Mouse (Mus musculus): ENCODE data around the gene Olfr118. TPM values are rescaled to one million over a fixed set of nuclear protein-coding genes. Genes with fewer than 3 reads are reported as not detected.
"Not testable (repeated sequence)": the region's sequence is repeated elsewhere in the genome, so short reads cannot be mapped to it uniquely, and the experiment has no call there.

The Olfr118 gene
- polyA plus RNA-seq (2015; fragmentation: Nextera tagmentation; extraction: Ambion mirVana), result not detected in 2 replicates

DNA sequence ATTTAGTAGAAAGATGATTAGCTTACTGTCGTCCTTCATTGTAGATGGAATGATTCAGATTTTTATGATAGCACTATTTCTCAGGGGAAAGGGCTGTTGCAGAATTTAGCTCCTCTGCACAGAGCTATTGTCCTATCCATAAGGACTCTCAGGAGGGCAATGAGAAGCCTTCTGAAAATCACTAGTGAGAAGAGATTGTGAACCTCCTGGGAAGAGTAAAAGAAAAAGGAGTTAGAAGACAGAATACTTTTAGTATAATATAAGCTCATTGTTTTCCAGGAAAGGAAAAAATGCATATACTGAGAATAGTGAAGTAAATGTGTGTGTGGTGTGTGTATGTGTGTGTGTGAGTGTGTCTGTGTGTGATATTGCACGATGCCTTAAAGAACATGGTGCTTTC is at the start of gene Olfr118:
TSS of gene Olfr118 (plus strand) at position 301 of the 400 bp plus-strand sequence.
- DNase-seq (no peak), ATAC-seq (ENCODE audit: low read depth) (no peak)
- H3K4me3 ChIP-seq (replicated peaks), result no peak within 1 kb of the TSS

GRCm38 (mm10) chr17:37627009-37627408 is 39.8 kb upstream of the Olfr118 start, which contains the start of the genes Olfr115 and Olfr116:
Gene Olfr115, minus strand, starts transcription at chr17:37627109.
Gene Olfr116, minus strand, starts transcription at chr17:37627199.
- Histone ChIP-seq H3K4me1 (replicated peaks) (no peaks in the 10 kb centered on the region), H3K9me3 (replicated peaks) (peaks cover 3% of the 10 kb centered on the region; the same call in 1 of the 2 replicates), H3K27ac (no peak within 1 kb of the TSS), H3K4me2 (no peak within 1 kb of the TSS), H3K27me3 (no peaks in the 10 kb centered on the region), H3K36me3 (no peaks in the 10 kb centered on the region), H3K4me3 (replicated peaks) (no peak within 1 kb of the TSS), H3K9ac (no peak within 1 kb of the TSS)
- ATAC-seq (ENCODE audit: low read depth), result no peak
- 59% methylated on average over 2 of the region's 2 CpGs for WGBS (ENCODE audit: insufficient replicate concordance)
- no peak for DNase-seq

More for the DNA sequence above, at the start of gene Olfr118:
- 41% methylated on average over 2 of the region's 2 CpGs for WGBS (ENCODE audit: insufficient replicate concordance)
- Histone ChIP-seq H3K36me3 (no peaks in the 10 kb centered on the region), H3K27ac (no peak within 1 kb of the TSS), H3K9ac (no peak within 1 kb of the TSS), H3K27me3 (no peaks in the 10 kb centered on the region), H3K9me3 (replicated peaks) (no peaks in the 10 kb centered on the region), H3K4me2 (no peak within 1 kb of the TSS), H3K4me1 (replicated peaks) (no peaks in the 10 kb centered on the region)

GRCm38 (mm10) chr17:37663682-37664081 is 3.1 kb upstream of the Olfr118 start, which contains the start of gene Olfr117:
Gene Olfr117, minus strand, starts transcription at chr17:37663782.
- Histone ChIP-seq H3K9me3 (replicated peaks) (no peaks in the 10 kb centered on the region), H3K4me2 (no peak within 1 kb of the TSS), H3K9ac (no peak within 1 kb of the TSS), H3K4me3 (replicated peaks) (no peak within 1 kb of the TSS), H3K4me1 (replicated peaks) (no peaks in the 10 kb centered on the region), H3K27ac (no peak within 1 kb of the TSS), H3K27me3 (no peaks in the 10 kb centered on the region), H3K36me3 (no peaks in the 10 kb centered on the region)
- DNase-seq (no peak), ATAC-seq (ENCODE audit: low read depth) (no peak)
- WGBS (ENCODE audit: insufficient replicate concordance), result 37% methylated on average over 1 of the region's 1 CpGs

DNA sequence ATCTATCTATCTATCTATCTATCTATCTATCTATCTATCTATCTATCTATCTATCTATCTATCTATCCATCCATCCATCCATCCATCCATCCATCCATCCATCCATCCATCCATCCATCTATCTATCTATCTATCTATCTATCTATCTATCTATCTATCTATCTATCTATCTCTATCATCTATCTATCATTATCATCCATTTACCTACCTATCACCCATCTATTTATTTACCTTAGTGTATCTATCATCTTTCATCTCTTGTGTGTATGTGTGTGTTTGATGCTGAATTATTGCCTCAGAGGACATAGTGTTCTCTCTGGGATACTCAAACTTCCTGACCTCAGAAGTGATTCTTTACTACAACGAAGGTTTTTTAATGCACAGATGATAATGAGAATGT is 29.5 kb downstream of the Olfr118 start, which contains the start of gene Olfr119:
TSS of gene Olfr119 (plus strand) at position 301 of the 400 bp plus-strand sequence.
- not testable (repeated sequence) for H3K4me2 ChIP-seq; H3K4me3 ChIP-seq (replicated peaks); DNase-seq; H3K9ac ChIP-seq; H3K9me3 ChIP-seq (replicated peaks); ATAC-seq (ENCODE audit: low read depth); H3K36me3 ChIP-seq; H3K27me3 ChIP-seq; H3K27ac ChIP-seq; H3K4me1 ChIP-seq (replicated peaks)
- WGBS (ENCODE audit: insufficient replicate concordance), result 40% methylated on average over 1 of the region's 1 CpGs

- H3K4me2 ChIP-seq, result no peak within 1 kb of the TSS
- ATAC-seq (ENCODE audit: low read depth) (no peak), DNase-seq (no peak)
- 44% methylated on average over 1 of the region's 1 CpGs for WGBS (ENCODE audit: insufficient replicate concordance)
- no peak within 1 kb of the TSS for H3K27ac ChIP-seq
- no peak within 1 kb of the TSS for H3K9ac ChIP-seq
- no peaks in the 10 kb centered on the region for H3K9me3 ChIP-seq (replicated peaks)
- H3K4me3 ChIP-seq (replicated peaks), result no peak within 1 kb of the TSS
- no peaks in the 10 kb centered on the region for H3K27me3 ChIP-seq
- H3K36me3 ChIP-seq, result no peaks in the 10 kb centered on the region
- H3K4me1 ChIP-seq (replicated peaks), result no peaks in the 10 kb centered on the region
Measured at GRCm38 (mm10) chr17:37721508-37721907, 54.7 kb downstream of the Olfr118 start, which contains the start of gene Olfr120. Gene Olfr120, plus strand, starts transcription at chr17:37721808.

Other genes with a start within 250 kb of the Olfr118 start
- not detected in 2 replicates for gene Olfr108, start 221.5 kb upstream of the Olfr118 start, polyA plus RNA-seq (2015; fragmentation: Nextera tagmentation; extraction: Ambion mirVana)
- gene Olfr109, start 208.1 kb upstream of the Olfr118 start, polyA plus RNA-seq (2015; fragmentation: Nextera tagmentation; extraction: Ambion mirVana), result not detected in 2 replicates
- gene H2-M2, start 183.4 kb upstream of the Olfr118 start, polyA plus RNA-seq (2015; fragmentation: Nextera tagmentation; extraction: Ambion mirVana), result not detected in 2 replicates
- not detected in 2 replicates for gene Olfr110, start 174.5 kb upstream of the Olfr118 start, polyA plus RNA-seq (2015; fragmentation: Nextera tagmentation; extraction: Ambion mirVana)
- not detected in 2 replicates for gene Olfr111, start 159.0 kb upstream of the Olfr118 start, polyA plus RNA-seq (2015; fragmentation: Nextera tagmentation; extraction: Ambion mirVana)
- gene Olfr112, start 97.5 kb upstream of the Olfr118 start, polyA plus RNA-seq (2015; fragmentation: Nextera tagmentation; extraction: Ambion mirVana), result not detected in 2 replicates
- not detected in 2 replicates for gene Olfr113, start 89.3 kb upstream of the Olfr118 start, polyA plus RNA-seq (2015; fragmentation: Nextera tagmentation; extraction: Ambion mirVana)
- gene Olfr114, start 74.2 kb upstream of the Olfr118 start, polyA plus RNA-seq (2015; fragmentation: Nextera tagmentation; extraction: Ambion mirVana), result not detected in 2 replicates
- gene Olfr115, start 39.9 kb upstream of the Olfr118 start, polyA plus RNA-seq (2015; fragmentation: Nextera tagmentation; extraction: Ambion mirVana), result not detected in 2 replicates
- not detected in 2 replicates for gene Olfr116, start 39.8 kb upstream of the Olfr118 start, polyA plus RNA-seq (2015; fragmentation: Nextera tagmentation; extraction: Ambion mirVana)
- gene Olfr117, start 3.2 kb upstream of the Olfr118 start, polyA plus RNA-seq (2015; fragmentation: Nextera tagmentation; extraction: Ambion mirVana), result not detected in 2 replicates
- not detected in 2 replicates for gene Olfr119, start 29.6 kb downstream of the Olfr118 start, polyA plus RNA-seq (2015; fragmentation: Nextera tagmentation; extraction: Ambion mirVana)
- gene Olfr120, start 54.8 kb downstream of the Olfr118 start, polyA plus RNA-seq (2015; fragmentation: Nextera tagmentation; extraction: Ambion mirVana), result not detected in 2 replicates
- not detected in 2 replicates for gene Olfr121, start 81.9 kb downstream of the Olfr118 start, polyA plus RNA-seq (2015; fragmentation: Nextera tagmentation; extraction: Ambion mirVana)
- not detected in 2 replicates for gene Olfr122, start 101.6 kb downstream of the Olfr118 start, polyA plus RNA-seq (2015; fragmentation: Nextera tagmentation; extraction: Ambion mirVana)
- gene Olfr123, start 126.5 kb downstream of the Olfr118 start, polyA plus RNA-seq (2015; fragmentation: Nextera tagmentation; extraction: Ambion mirVana), result not detected in 2 replicates
- gene Olfr124, start 132.9 kb downstream of the Olfr118 start, polyA plus RNA-seq (2015; fragmentation: Nextera tagmentation; extraction: Ambion mirVana), result not detected in 2 replicates
- gene Olfr125, start 166.0 kb downstream of the Olfr118 start, polyA plus RNA-seq (2015; fragmentation: Nextera tagmentation; extraction: Ambion mirVana), result not detected in 2 replicates
- gene Olfr126, start 180.5 kb downstream of the Olfr118 start, polyA plus RNA-seq (2015; fragmentation: Nextera tagmentation; extraction: Ambion mirVana), result not detected in 2 replicates
- gene Olfr127, start 233.4 kb downstream of the Olfr118 start, polyA plus RNA-seq (2015; fragmentation: Nextera tagmentation; extraction: Ambion mirVana), result not detected in 2 replicates

All from liver, embryonic 13.5 days (tissue).